Mouse (Mus musculus) midbrain, embryonic 16.5 days (tissue): ENCODE data around the gene Coro1b. TPM values are rescaled to one million over a fixed set of nuclear protein-coding genes. Genes with fewer than 3 reads are reported as not detected.

Experiments
- ATAC-seq: fragments of 200-750 bp; cut with Nextera tagmentation; 2 replicates; pipeline ENCODE4 v1.8.0; 2017; ENCODE audit warnings: moderate TSS enrichment
- H3K27ac ChIP-seq: fragments of 300-500 bp; sonication (generic); 2 replicates; pipeline ENCODE4 v1.5.1; 2014; ENCODE audit warnings: mild to moderate bottlenecking, low read length, mixed read lengths
- H3K27me3 ChIP-seq: fragments of 300-500 bp; sonication (generic); 2 replicates; pipeline ENCODE4 v1.6.1; 2014; ENCODE audit warnings: low read depth, low read length, mixed read lengths; ENCODE audit not compliant: control insufficient read depth, insufficient read depth
- H3K36me3 ChIP-seq: fragments of 300-500 bp; sonication (generic); 2 replicates; pipeline ENCODE4 v1.6.1; 2014; ENCODE audit warnings: mild to moderate bottlenecking, low read length, moderate library complexity, mixed read lengths; ENCODE audit not compliant: control insufficient read depth, insufficient read depth
- H3K4me1 ChIP-seq: fragments of 300-500 bp; sonication (generic); 2 replicates; pipeline ENCODE4 v1.6.1; 2014; ENCODE audit warnings: mild to moderate bottlenecking, low read length, mixed read lengths; ENCODE audit not compliant: control insufficient read depth, insufficient read depth
- H3K4me2 ChIP-seq: fragments of 300-500 bp; sonication (generic); 2 replicates; pipeline ENCODE4 v1.6.1; 2014; ENCODE audit warnings: mild to moderate bottlenecking, low read length, mixed read lengths
- H3K4me3 ChIP-seq: fragments of 300-500 bp; sonication (generic); 2 replicates; pipeline ENCODE4 v1.5.1; 2014; ENCODE audit warnings: low read depth, mild to moderate bottlenecking, low read length, moderate library complexity, mixed read lengths
- H3K9ac ChIP-seq: fragments of 300-500 bp; sonication (generic); 2 replicates; pipeline ENCODE4 v1.6.1; 2014; ENCODE audit warnings: low read depth, low read length, mixed read lengths
- H3K9me3 ChIP-seq: fragments of 300-500 bp; sonication (generic); replicated peaks from 2 replicates; pipeline ENCODE4 v1.6.1; 2014; ENCODE audit warnings: mild to moderate bottlenecking, low read length, mixed read lengths; ENCODE audit not compliant: control insufficient read depth, poor library complexity, severe bottlenecking
- WGBS: fragments of 180-500 bp; shearing (Covaris S2); extraction: QIAGEN DNeasy Blood & Tissue Kit; methylation state at CpG from one replicate; pipeline ENCODE4 v1.1.7; 2014; 5-methylcytosine and 5-hydroxymethylcytosine counted together
- polyA plus RNA-seq: library from polyadenylated mRNA; unstranded; fragments of >200 nt; fragmentation: Nextera tagmentation; extraction: Ambion mirVana; gene quantifications from 2 replicates; pipeline ENCODE4 v1.2.1, GENCODE M21; 2015

Gene Coro1b
- polyA plus RNA-seq, 1 experiment from 2014 or later, result 119 TPM

GRCm38 (mm10) chr19:4103792-4104191 is 44.6 kb upstream of the Coro1b start:
- 87% methylated on average over 3 of the region's 3 CpGs for WGBS
- peaks cover 19% of the 10 kb centered on the region; the same call in 1 of the 2 replicates for H3K36me3 ChIP-seq
- no peak for ATAC-seq

GRCm38 (mm10) chr19:4104675-4105194 is 43.7 kb upstream of the Coro1b start:
- no peak for ATAC-seq
- Histone ChIP-seq H3K36me3 (peaks cover 27% of the 10 kb centered on the region), H3K27ac (no peak overlapping the region)

More at GRCm38 (mm10) chr19:4103792-4104191, 44.6 kb upstream of the Coro1b start:
- Histone ChIP-seq H3K27ac (no peak overlapping the region), H3K9me3 (no peaks in the 10 kb centered on the region), H3K4me2 (no peak overlapping the region), H3K4me1 (peaks cover 27% of the 10 kb centered on the region), H3K4me3 (no peak overlapping the region), H3K27me3 (no peaks in the 10 kb centered on the region), H3K9ac (no peak overlapping the region)

GRCm38 (mm10) chr19:4106654-4107053 is 41.8 kb upstream of the Coro1b start:
- H3K4me3 ChIP-seq, result no peak overlapping the region
- 89% methylated on average over 14 of the region's 14 CpGs for whole genome bisulfite sequencing
- no peak overlapping the region for H3K9ac ChIP-seq
- H3K27ac ChIP-seq, result no peak overlapping the region
- no peak overlapping the region for H3K4me2 ChIP-seq
- H3K27me3 ChIP-seq, result no peaks in the 10 kb centered on the region
- H3K36me3 ChIP-seq, result peaks cover 33% of the 10 kb centered on the region
- H3K4me1 ChIP-seq, result peaks cover 7% of the 10 kb centered on the region
- no peaks in the 10 kb centered on the region for H3K9me3 ChIP-seq
- ATAC-seq, result no peak

More at GRCm38 (mm10) chr19:4104675-4105194, 43.7 kb upstream of the Coro1b start:
- Histone ChIP-seq H3K4me2 (no peak overlapping the region), H3K4me3 (no peak overlapping the region), H3K27me3 (no peaks in the 10 kb centered on the region), H3K4me1 (peaks cover 18% of the 10 kb centered on the region), H3K9me3 (no peaks in the 10 kb centered on the region), H3K9ac (no peak overlapping the region)
- 91% methylated on average over 16 of the region's 16 CpGs for WGBS

GRCm38 (mm10) chr19:4108535-4108934 is 39.9 kb upstream of the Coro1b start:
- no peak overlapping the region for H3K9ac ChIP-seq
- H3K36me3 ChIP-seq, result peaks cover 52% of the 10 kb centered on the region
- H3K9me3 ChIP-seq, result no peaks in the 10 kb centered on the region
- no peak overlapping the region for H3K4me3 ChIP-seq
- H3K4me2 ChIP-seq, result no peak overlapping the region
- no peaks in the 10 kb centered on the region for H3K27me3 ChIP-seq
- WGBS, result 92% methylated on average over 9 of the region's 9 CpGs
- no peak overlapping the region for H3K27ac ChIP-seq
- ATAC-seq, result no peak
- H3K4me1 ChIP-seq, result no peaks in the 10 kb centered on the region

GRCm38 (mm10) chr19:4112063-4112960 is 36.1 kb upstream of the Coro1b start:
- Histone ChIP-seq H3K4me2 (no peak overlapping the region), H3K9ac (no peak overlapping the region), H3K27me3 (no peaks in the 10 kb centered on the region), H3K36me3 (peaks cover 46% of the 10 kb centered on the region), H3K4me1 (no peaks in the 10 kb centered on the region), H3K9me3 (no peaks in the 10 kb centered on the region), H3K4me3 (no peak overlapping the region), H3K27ac (no peak overlapping the region)
- whole genome bisulfite sequencing, result 97% methylated on average over 26 of the region's 26 CpGs
- no peak for ATAC-seq

- WGBS, result 83% methylated on average over 13 of the region's 13 CpGs
- peaks cover 43% of the 10 kb centered on the region for H3K36me3 ChIP-seq
- no peak overlapping the region for H3K4me2 ChIP-seq
- H3K9me3 ChIP-seq, result no peaks in the 10 kb centered on the region
- H3K27ac ChIP-seq, result no peak overlapping the region
- no peak for ATAC-seq
- H3K4me3 ChIP-seq, result no peak overlapping the region
- no peak overlapping the region for H3K9ac ChIP-seq
- H3K27me3 ChIP-seq, result no peaks in the 10 kb centered on the region
- H3K4me1 ChIP-seq, result no peaks in the 10 kb centered on the region
Observed at GRCm38 (mm10) chr19:4113186-4113805, 35.1 kb upstream of the Coro1b start.

GRCm38 (mm10) chr19:4113806-4114230 is 34.6 kb upstream of the Coro1b start:
- H3K9me3 ChIP-seq, result no peaks in the 10 kb centered on the region
- H3K4me2 ChIP-seq, result no peak overlapping the region
- H3K4me3 ChIP-seq, result no peak overlapping the region
- H3K9ac ChIP-seq, result no peak overlapping the region
- peaks cover 40% of the 10 kb centered on the region for H3K36me3 ChIP-seq
- H3K4me1 ChIP-seq, result no peaks in the 10 kb centered on the region
- no peak overlapping the region for H3K27ac ChIP-seq
- ATAC-seq, result no peak
- WGBS, result 84% methylated on average over 5 of the region's 5 CpGs
- no peaks in the 10 kb centered on the region for H3K27me3 ChIP-seq

GRCm38 (mm10) chr19:4114551-4114950 is 33.9 kb upstream of the Coro1b start:
- peaks cover 34% of the 10 kb centered on the region for H3K36me3 ChIP-seq

GRCm38 (mm10) chr19:4115144-4115543 is 33.3 kb upstream of the Coro1b start:
- 98% methylated on average over 10 of the region's 10 CpGs for WGBS
- Histone ChIP-seq H3K4me3 (no peak overlapping the region), H3K27me3 (no peaks in the 10 kb centered on the region), H3K9me3 (no peaks in the 10 kb centered on the region), H3K36me3 (peaks cover 32% of the 10 kb centered on the region), H3K27ac (no peak overlapping the region), H3K4me1 (peaks cover under 1% of the 10 kb centered on the region; the same call in 1 of the 2 replicates), H3K4me2 (no peak overlapping the region), H3K9ac (no peak overlapping the region)
- no peak for ATAC-seq

More at GRCm38 (mm10) chr19:4114551-4114950, 33.9 kb upstream of the Coro1b start:
- Histone ChIP-seq H3K27me3 (no peaks in the 10 kb centered on the region), H3K4me1 (no peaks in the 10 kb centered on the region), H3K27ac (no peak overlapping the region), H3K9ac (no peak overlapping the region), H3K4me3 (no peak overlapping the region), H3K9me3 (no peaks in the 10 kb centered on the region), H3K4me2 (no peak overlapping the region)
- WGBS, result 91% methylated on average over 10 of the region's 10 CpGs
- ATAC-seq, result no peak
